Mouse (Mus musculus) ES-Bruce4 (cell line): ENCODE data around the gene Rapgefl1. TPM values are rescaled to one million over a fixed set of nuclear protein-coding genes. Genes with fewer than 3 reads are reported as not detected.
A peak's percentile ranks its signal among the peaks of the same experiment; 100 is the strongest.

Source experiments
- H3K27ac ChIP-seq: 2 replicates; pipeline ENCODE4 v1.5.1; 2012; ENCODE audit warnings: low read length, inconsistent platforms; ENCODE audit not compliant: insufficient read depth
- H3K27me3 ChIP-seq: 2 replicates; pipeline ENCODE4 v1.6.1; 2012; ENCODE audit warnings: mild to moderate bottlenecking, low read length, inconsistent platforms; ENCODE audit not compliant: control insufficient read depth, poor library complexity, insufficient read depth, severe bottlenecking
- H3K36me3 ChIP-seq: 2 replicates; pipeline ENCODE4 v1.6.1; 2012; ENCODE audit warnings: inconsistent platforms, mild to moderate bottlenecking, low read length, moderate library complexity; ENCODE audit not compliant: control insufficient read depth, poor library complexity, insufficient read depth, severe bottlenecking
- H3K4me1 ChIP-seq: one replicate; pipeline ENCODE4 v1.8.1; 2011; ENCODE audit warnings: low read length; ENCODE audit not compliant: control insufficient read depth, insufficient read depth
- H3K4me3 ChIP-seq: 2 replicates; pipeline ENCODE4 v1.5.1; 2011; ENCODE audit warnings: low read depth, mild to moderate bottlenecking, low read length
- H3K9ac ChIP-seq: 2 replicates; pipeline ENCODE4 v1.6.1; 2012; ENCODE audit warnings: low read depth, mild to moderate bottlenecking, inconsistent platforms; ENCODE audit not compliant: poor library complexity, severe bottlenecking
- H3K9me3 ChIP-seq: replicated peaks from 2 replicates; pipeline ENCODE4 v1.6.1; 2012; ENCODE audit warnings: mild to moderate bottlenecking, low read length, inconsistent platforms; ENCODE audit not compliant: control insufficient read depth, poor library complexity, insufficient read depth, severe bottlenecking
- CTCF ChIP-seq: IDR thresholded peaks from one replicate; pipeline ENCODE4 v1.8.1; 2011; ENCODE audit warnings: low read depth, low read length
- EP300 ChIP-seq: IDR thresholded peaks from 2 replicates; pipeline ENCODE4 v1.6.1; 2011; ENCODE audit warnings: low read depth, low read length; ENCODE audit not compliant: insufficient read depth
- POLR2A ChIP-seq: IDR thresholded peaks from one replicate; pipeline ENCODE4 v1.8.1; 2011; ENCODE audit warnings: low read length; ENCODE audit not compliant: insufficient read depth
- polyA plus RNA-seq: library from polyadenylated mRNA; stranded (reverse); fragments of >200 nt; gene quantifications from 2 replicates; pipeline ENCODE4 v1.2.4, GENCODE M21; 2011; ENCODE audit warnings: low read depth; ENCODE audit not compliant: missing spikeins, insufficient read depth, insufficient read length

The Rapgefl1 gene
- polyA plus RNA-seq, 1 experiment = 3.5 TPM

DNA sequence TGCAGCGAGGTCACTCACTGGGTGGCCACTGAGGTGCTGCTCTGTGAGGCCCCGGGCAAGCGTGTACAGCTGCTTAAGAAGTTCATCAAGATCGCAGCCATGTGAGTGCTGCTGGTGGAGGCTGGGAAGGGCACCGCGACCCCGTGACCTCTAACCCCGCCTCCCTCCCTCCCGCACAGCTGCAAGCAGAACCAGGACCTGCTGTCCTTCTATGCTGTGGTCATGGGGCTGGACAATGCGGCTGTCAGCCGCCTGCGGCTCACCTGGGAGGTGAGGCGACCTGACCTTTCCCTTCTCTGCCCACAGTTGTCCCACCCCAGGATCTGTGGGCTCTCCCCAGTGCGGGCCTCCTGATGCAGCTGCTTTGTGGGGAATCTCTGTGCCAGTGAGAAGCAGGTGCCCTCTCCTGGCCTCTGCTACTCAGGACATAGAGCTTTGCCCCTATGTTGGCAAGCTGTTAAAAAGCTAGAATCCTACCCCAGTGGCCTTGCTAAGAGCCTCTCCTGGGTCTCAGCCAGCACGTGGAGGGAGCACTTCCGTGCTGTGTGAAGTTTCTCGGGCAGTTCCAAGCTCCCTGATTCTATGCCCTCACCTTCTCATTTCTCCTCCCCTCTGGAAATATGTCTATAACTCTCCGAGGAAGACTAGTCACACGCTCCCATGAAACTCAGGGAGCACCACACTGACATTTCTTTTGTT lies 12.8 kb downstream of the Rapgefl1 start:
- no peaks in the 10 kb centered on the region for H3K9me3 ChIP-seq
- TF ChIP-seq POLR2A (no peak), CTCF (no peak), EP300 (peak; percentile 46; the same call in 1 of the 2 replicates)
- H3K36me3 ChIP-seq = no peaks in the 10 kb centered on the region
- no peak overlapping the region for H3K9ac ChIP-seq
- H3K27me3 ChIP-seq = no peaks in the 10 kb centered on the region
- no peak overlapping the region for H3K27ac ChIP-seq
- peak overlapping the region; percentile 20; the same call in 1 of the 2 replicates for H3K4me3 ChIP-seq
- peaks cover 3% of the 10 kb centered on the region for H3K4me1 ChIP-seq

DNA sequence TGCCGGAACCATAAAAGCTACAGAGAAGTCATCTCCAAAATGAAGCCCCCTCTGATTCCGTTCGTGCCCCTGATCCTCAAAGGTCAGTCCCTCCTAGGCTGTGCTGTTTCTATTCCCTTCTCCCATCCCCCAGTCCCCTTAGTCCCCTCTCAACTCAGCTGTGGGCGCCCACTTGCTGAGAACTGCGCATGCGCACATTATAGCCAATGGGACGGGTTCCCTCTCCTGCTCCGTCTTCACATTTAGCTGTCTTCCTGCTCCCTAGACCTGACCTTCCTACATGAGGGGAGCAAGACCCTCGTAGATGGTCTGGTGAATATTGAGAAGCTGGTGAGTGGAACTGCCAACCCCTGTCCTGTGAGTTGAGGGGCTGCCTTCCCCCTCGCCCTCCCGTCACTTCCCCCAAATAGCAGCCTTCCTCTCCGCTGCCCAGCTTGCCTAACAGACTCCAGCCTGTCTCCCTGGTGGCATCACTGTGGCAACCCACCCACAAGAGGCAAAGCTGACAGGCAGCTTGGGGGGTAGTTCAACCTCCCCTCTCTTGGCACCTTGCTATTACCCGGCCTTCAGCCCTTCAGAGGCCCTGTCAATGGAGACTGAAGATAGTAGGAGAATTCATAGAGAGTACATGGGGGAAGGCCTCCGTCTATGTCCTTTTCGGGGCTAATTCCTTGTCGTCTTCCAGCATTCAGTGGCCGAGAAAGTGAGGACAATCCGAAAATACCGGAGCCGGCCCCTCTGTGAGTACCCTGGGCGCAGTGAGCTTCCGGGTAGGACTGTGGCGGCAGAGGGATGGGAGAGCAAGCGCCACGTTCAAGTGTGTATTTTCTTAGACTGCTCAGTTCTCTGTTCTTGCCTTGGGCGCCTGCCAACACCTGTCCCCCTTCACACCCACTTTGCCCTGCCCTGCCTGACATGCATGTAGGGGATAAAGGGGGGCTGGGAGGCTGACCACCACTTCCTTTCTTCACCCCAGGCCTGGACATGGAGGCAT lies 13.8 kb downstream of the Rapgefl1 start:
- no peaks in the 10 kb centered on the region for H3K36me3 ChIP-seq
- no peak overlapping the region for H3K27ac ChIP-seq
- peaks cover 3% of the 10 kb centered on the region for H3K4me1 ChIP-seq
- no peak for TF ChIP-seq CTCF
- TF ChIP-seq EP300 = no peak
- TF ChIP-seq POLR2A = no peak
- H3K9ac ChIP-seq = no peak overlapping the region
- no peaks in the 10 kb centered on the region for H3K9me3 ChIP-seq
- H3K4me3 ChIP-seq = no peak overlapping the region
- no peaks in the 10 kb centered on the region for H3K27me3 ChIP-seq

DNA sequence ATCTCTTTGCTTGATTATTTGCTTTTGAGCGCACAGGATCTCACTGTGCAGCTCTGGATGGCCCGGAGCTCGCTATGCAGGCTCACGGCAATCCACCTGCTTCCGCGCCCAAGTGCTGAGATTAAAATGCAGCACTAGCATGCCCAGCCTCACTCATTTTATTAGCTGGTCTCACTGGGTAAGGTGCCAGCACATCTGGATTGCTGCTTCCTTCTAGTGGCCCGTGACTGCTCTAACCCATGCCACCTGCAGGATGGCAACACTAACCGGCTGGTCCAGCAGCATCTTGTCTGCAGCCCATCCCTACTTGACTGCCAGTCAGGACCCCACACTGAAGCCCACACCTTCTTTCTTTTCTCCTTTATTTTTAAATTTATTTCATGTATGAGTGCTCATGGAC lies 17.5 kb downstream of the Rapgefl1 start:
- no peak overlapping the region for H3K4me3 ChIP-seq
- TF ChIP-seq EP300 = no peak
- no peak for TF ChIP-seq POLR2A
- TF ChIP-seq CTCF = no peak
- H3K9ac ChIP-seq = no peak overlapping the region
- H3K27me3 ChIP-seq = no peaks in the 10 kb centered on the region
- H3K27ac ChIP-seq = no peak overlapping the region
- peaks cover 2% of the 10 kb centered on the region for H3K4me1 ChIP-seq
- H3K9me3 ChIP-seq = no peaks in the 10 kb centered on the region
- H3K36me3 ChIP-seq = no peaks in the 10 kb centered on the region

DNA sequence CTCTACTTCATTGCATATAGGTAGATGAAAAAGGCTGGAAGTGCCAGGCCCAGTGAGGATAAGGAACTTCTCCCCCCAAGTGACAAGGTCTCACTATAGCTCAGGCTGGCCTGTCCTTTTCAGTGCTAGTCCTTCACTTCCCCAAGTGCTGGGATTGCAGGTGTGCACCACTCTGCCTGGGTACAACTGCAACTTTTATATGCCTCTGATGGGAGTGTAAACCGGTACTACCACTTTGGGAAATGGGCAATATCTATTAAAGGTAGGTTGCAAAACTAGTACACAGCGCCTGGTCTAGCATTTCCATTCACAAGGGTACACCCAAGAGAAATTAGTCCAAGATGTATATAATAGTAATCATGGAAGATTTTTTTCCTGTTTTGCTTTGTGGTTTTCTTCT lies 18.1 kb downstream of the Rapgefl1 start:
- Histone ChIP-seq H3K27ac (no peak overlapping the region), H3K4me1 (peaks cover 2% of the 10 kb centered on the region)
- TF ChIP-seq CTCF (no peak), EP300 (no peak), POLR2A (no peak)

DNA sequence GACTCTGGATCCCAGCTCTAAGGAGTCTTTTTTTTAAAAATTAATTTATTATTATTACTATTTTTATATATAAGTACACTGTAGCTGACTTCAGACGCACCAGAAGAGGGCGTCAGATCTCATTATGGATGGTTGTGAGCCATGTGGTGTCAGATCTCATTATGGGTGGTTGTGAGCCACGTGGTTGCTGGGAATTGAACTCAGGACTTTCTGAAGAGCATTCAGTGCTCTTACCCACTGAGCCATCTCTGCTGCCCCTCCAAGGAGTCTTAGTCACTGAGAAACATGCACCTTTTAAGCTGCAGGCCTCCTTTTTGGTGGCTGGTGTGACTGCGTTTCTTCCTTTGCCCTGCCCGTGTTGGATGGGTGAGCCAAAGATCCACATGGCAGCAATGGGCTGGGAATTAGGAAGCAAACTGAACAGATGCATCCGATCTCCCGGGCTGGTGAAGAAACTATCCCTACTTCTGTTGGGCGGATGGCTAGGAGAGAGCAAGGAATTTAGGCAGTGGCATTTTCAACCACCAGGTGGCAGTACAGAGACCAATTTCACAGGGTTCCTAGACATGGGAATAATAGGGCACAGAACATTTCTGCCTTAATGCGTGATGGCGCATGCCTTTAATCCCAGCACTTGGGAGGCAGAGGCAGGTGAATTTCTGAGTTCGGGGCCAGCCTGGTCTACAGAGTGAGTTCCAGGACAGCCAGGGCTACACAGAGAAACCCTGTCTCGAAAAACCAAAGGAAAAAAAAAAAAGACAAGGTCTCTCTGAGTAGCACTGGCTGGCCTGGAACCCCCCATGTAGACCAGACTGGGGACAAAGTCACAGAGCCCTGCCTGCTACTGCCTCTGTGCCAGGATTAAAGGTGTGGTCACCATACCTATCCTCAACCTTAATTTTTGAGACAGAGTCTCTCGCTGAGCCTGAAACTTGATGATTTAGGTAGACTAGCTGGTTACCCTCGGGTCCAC lies 22.5 kb downstream of the Rapgefl1 start:
- Histone ChIP-seq H3K36me3 (no peaks in the 10 kb centered on the region), H3K9ac (peak overlapping the region; percentile 16), H3K27ac (peak overlapping the region; percentile 21; the same call in 1 of the 2 replicates), H3K4me1 (peaks cover 2% of the 10 kb centered on the region), H3K4me3 (peak overlapping the region; percentile 22; the same call in 1 of the 2 replicates), H3K27me3 (no peaks in the 10 kb centered on the region), H3K9me3 (no peaks in the 10 kb centered on the region)
- TF ChIP-seq POLR2A (no peak), EP300 (no peak), CTCF (peak; percentile 66)

More for the DNA sequence above, 18.1 kb downstream of the Rapgefl1 start:
- no peak overlapping the region for H3K9ac ChIP-seq
- H3K9me3 ChIP-seq = no peaks in the 10 kb centered on the region
- no peaks in the 10 kb centered on the region for H3K36me3 ChIP-seq
- H3K27me3 ChIP-seq = no peaks in the 10 kb centered on the region
- H3K4me3 ChIP-seq = no peak overlapping the region
